Comparison of ENCODE assay signal across 21 mouse cellular contexts in the genomic region with DNA sequence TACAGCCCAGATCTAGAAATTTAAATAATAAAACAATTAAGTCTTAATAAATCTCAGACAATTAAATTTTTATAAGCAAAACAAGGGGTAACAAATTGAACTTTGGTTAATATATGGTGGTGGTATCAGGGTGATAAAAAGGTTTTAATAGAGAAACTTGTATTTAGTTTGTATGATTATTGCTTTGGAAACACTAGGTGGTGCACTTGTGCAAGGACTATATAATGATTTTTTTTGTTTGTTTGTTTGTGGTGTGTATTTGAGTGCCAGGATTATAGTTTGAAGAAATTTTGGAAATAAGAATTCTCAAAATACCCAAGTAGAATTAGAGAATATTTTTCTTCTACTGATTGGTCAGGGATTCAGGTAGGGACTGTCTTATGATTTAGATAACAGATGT. TPM values are rescaled to one million over a fixed set of nuclear protein-coding genes. Genes with fewer than 3 reads are reported as not detected.
DNase-seq lines count a peak whose midpoint lies in the region; ATAC-seq and TF ChIP-seq lines count a peak whose summit lies in the region.
"Had no signal": no experiment of that assay in that cellular context is flagged by ENCODE, and none has a peak within 500 bp of the region (broad histone marks: within the 10 kb centered on the region; RNA-seq: fewer than 3 reads in every experiment).

No protein-coding gene starts in this region.

- TF ChIP-seq POLR2A in MEL (IDR thresholded peaks at IDR 0.05; ENCODE audit: control insufficient read depth in 1 of 2, insufficient read depth in 1 of 2, low read depth in 1 of 2, low read length in 2 of 2, poor library complexity in 1 of 2): no peak

- no peaks in the 10 kb centered on the region for H3K79me2 ChIP-seq in MEL (ENCODE audit: control insufficient read depth, insufficient read depth, low read length, poor library complexity)

- TF ChIP-seq EP300 in MEL (IDR thresholded peaks at IDR 0.05; ENCODE audit: low read depth in 1 of 2, low read length in 2 of 2): no peak

- TF ChIP-seq CTCF in hindbrain, postnatal 0 days (IDR thresholded peaks at IDR 0.05; ENCODE audit: low read depth): peak; percentile 46
- TF ChIP-seq CTCF in MEL (IDR thresholded peaks at IDR 0.05 in 2 of 3, conservative IDR thresholded peaks at IDR 0.05 in 1 of 3; ENCODE audit: control insufficient read depth in 1 of 3, insufficient read depth in 1 of 3, low read depth in 2 of 3, low read length in 3 of 3, poor library complexity in 1 of 3, severe bottlenecking in 1 of 3): peak in 1 of 3 experiments; percentile 47; a peak in 2 of 6 replicates

- ATAC-seq in hindbrain, postnatal 0 days: no peak
- ATAC-seq in midbrain, embryonic 14.5 days (ENCODE audit: low FRiP score, low TSS enrichment): no peak
- no peak for ATAC-seq in midbrain, embryonic 11.5 days (ENCODE audit: low FRiP score)
- ATAC-seq: activated CD4-positive, CD25-positive, alpha-beta regulatory T cell, adult 4 months; CD4-positive, CD25-positive, alpha-beta regulatory T cell, adult 4 months; hindbrain, embryonic 16.5 days had no signal

- no peaks in the 10 kb centered on the region for H3K27me3 ChIP-seq in hindbrain, postnatal 0 days (ENCODE audit: insufficient read depth, low read length)
- H3K27me3 ChIP-seq in hindbrain, embryonic 10.5 days (ENCODE audit: insufficient read depth, poor library complexity, severe bottlenecking): no peaks in the 10 kb centered on the region
- H3K27me3 ChIP-seq in midbrain, embryonic 14.5 days (ENCODE audit: control insufficient read depth, insufficient read depth, low read length): no peaks in the 10 kb centered on the region
- H3K27me3 ChIP-seq in midbrain, embryonic 11.5 days (ENCODE audit: control insufficient read depth, insufficient read depth, low read length): no peaks in the 10 kb centered on the region
- H3K27me3 ChIP-seq in MEL (ENCODE audit: control insufficient read depth in 1 of 2, insufficient read depth in 2 of 2, low read length in 2 of 2): no peaks in the 10 kb centered on the region
- H3K27me3 ChIP-seq: embryonic facial prominence, embryonic 12.5 days; neural tube, embryonic 15.5 days had no signal

- DNase-seq in hindbrain, postnatal 0 days (ENCODE audit: low spot score): peak; percentile 21
- no peak for DNase-seq in hindbrain, embryonic 10.5 days (ENCODE audit: low spot score)
- DNase-seq in midbrain, embryonic 14.5 days: peak; percentile 29
- DNase-seq in midbrain, embryonic 11.5 days (ENCODE audit: low spot score, missing footprints): no peak
- peak; percentile 18 for DNase-seq in MEL (ENCODE audit: low read depth, low spot score)
- DNase-seq in telencephalon, adult 2 months (ENCODE audit: low read depth, low spot score): peak; percentile 1
- DNase-seq in heart, adult 18-20 months: no peak
- DNase-seq: adrenal gland, postnatal 25 days; cerebellum, adult 2 months; gastrocnemius, postnatal 14 days; lung, postnatal 36 days; thymus, adult 2 months had no signal

- H3K9me3 ChIP-seq in hindbrain, postnatal 0 days (ENCODE audit: low read length): no peaks in the 10 kb centered on the region
- H3K9me3 ChIP-seq in hindbrain, embryonic 10.5 days: no peaks in the 10 kb centered on the region
- no peaks in the 10 kb centered on the region for H3K9me3 ChIP-seq in midbrain, embryonic 14.5 days (ENCODE audit: control insufficient read depth, low read length)
- no peaks in the 10 kb centered on the region for H3K9me3 ChIP-seq in midbrain, embryonic 11.5 days (ENCODE audit: control insufficient read depth, low read length)
- no peaks in the 10 kb centered on the region for H3K9me3 ChIP-seq in MEL (replicated peaks; ENCODE audit: insufficient read depth, low read length)
- H3K9me3 ChIP-seq: embryonic facial prominence, embryonic 12.5 days; heart, embryonic 10.5 days; midbrain, embryonic 10.5 days; neural tube, embryonic 15.5 days had no signal

- no peak overlapping the region for H3K4me2 ChIP-seq in hindbrain, postnatal 0 days (ENCODE audit: low read depth, low read length)
- no peak overlapping the region for H3K4me2 ChIP-seq in midbrain, embryonic 14.5 days (ENCODE audit: low read length)
- H3K4me2 ChIP-seq in midbrain, embryonic 11.5 days: no peak overlapping the region
- H3K4me2 ChIP-seq: embryonic facial prominence, embryonic 12.5 days; neural tube, embryonic 15.5 days had no signal

- H3K4me3 ChIP-seq in hindbrain, postnatal 0 days (ENCODE audit: low read length): no peak overlapping the region
- H3K4me3 ChIP-seq in hindbrain, embryonic 10.5 days: no peak overlapping the region
- H3K4me3 ChIP-seq in midbrain, embryonic 14.5 days (replicated peaks; ENCODE audit: low read depth, low read length): no peak overlapping the region
- H3K4me3 ChIP-seq in midbrain, embryonic 11.5 days (ENCODE audit: low read depth, low read length): no peak overlapping the region
- no peak overlapping the region for H3K4me3 ChIP-seq in MEL (ENCODE audit: control insufficient read depth in 1 of 2, insufficient read depth in 1 of 2, low read depth in 2 of 2, low read length in 2 of 2)
- H3K4me3 ChIP-seq: embryonic facial prominence, embryonic 12.5 days; heart, embryonic 10.5 days; midbrain, embryonic 10.5 days; myocyte; neural tube, embryonic 15.5 days had no signal

- H3K27ac ChIP-seq in hindbrain, postnatal 0 days: no peak overlapping the region
- no peak overlapping the region for H3K27ac ChIP-seq in hindbrain, embryonic 10.5 days
- no peak overlapping the region for H3K27ac ChIP-seq in midbrain, embryonic 14.5 days (replicated peaks; ENCODE audit: low read depth, low read length)
- H3K27ac ChIP-seq in midbrain, embryonic 11.5 days (ENCODE audit: low read depth, low read length): no peak overlapping the region
- H3K27ac ChIP-seq in MEL (ENCODE audit: control insufficient read depth, low read depth, low read length): no peak overlapping the region
- H3K27ac ChIP-seq: embryonic facial prominence, embryonic 12.5 days; heart, embryonic 10.5 days; liver, embryonic 14.5 days; midbrain, embryonic 10.5 days; neural tube, embryonic 15.5 days had no signal

- H3K9ac ChIP-seq in hindbrain, postnatal 0 days (replicated peaks; ENCODE audit: low read length): no peak overlapping the region
- no peak overlapping the region for H3K9ac ChIP-seq in midbrain, embryonic 14.5 days (replicated peaks; ENCODE audit: low read length)
- H3K9ac ChIP-seq in midbrain, embryonic 11.5 days (ENCODE audit: low read length): no peak overlapping the region
- no peak overlapping the region for H3K9ac ChIP-seq in MEL (ENCODE audit: control insufficient read depth, low read depth, low read length, poor library complexity, severe bottlenecking)
- H3K9ac ChIP-seq: embryonic facial prominence, embryonic 12.5 days; liver, embryonic 14.5 days; neural tube, embryonic 15.5 days had no signal

- peak; percentile 59 for TF ChIP-seq RAD21 in MEL (IDR thresholded peaks at IDR 0.05; ENCODE audit: low read depth, low read length)

- H3K4me1 ChIP-seq in hindbrain, postnatal 0 days (ENCODE audit: insufficient read depth, low read length): no peaks in the 10 kb centered on the region
- no peaks in the 10 kb centered on the region for H3K4me1 ChIP-seq in hindbrain, embryonic 10.5 days (replicated peaks)
- H3K4me1 ChIP-seq in midbrain, embryonic 14.5 days (ENCODE audit: control insufficient read depth, insufficient read depth, low read length): no peaks in the 10 kb centered on the region
- H3K4me1 ChIP-seq in midbrain, embryonic 11.5 days (ENCODE audit: control insufficient read depth, insufficient read depth, low read length): no peaks in the 10 kb centered on the region
- no peaks in the 10 kb centered on the region for H3K4me1 ChIP-seq in MEL (ENCODE audit: control insufficient read depth in 1 of 2, insufficient read depth in 2 of 2, low read length in 2 of 2)
- H3K4me1 ChIP-seq: embryonic facial prominence, embryonic 12.5 days; heart, embryonic 10.5 days; midbrain, embryonic 10.5 days; neural tube, embryonic 15.5 days had no signal

- H3K36me3 ChIP-seq in hindbrain, postnatal 0 days (ENCODE audit: insufficient read depth, low read length): no peaks in the 10 kb centered on the region
- no peaks in the 10 kb centered on the region for H3K36me3 ChIP-seq in hindbrain, embryonic 10.5 days
- no peaks in the 10 kb centered on the region for H3K36me3 ChIP-seq in midbrain, embryonic 14.5 days (ENCODE audit: control insufficient read depth, insufficient read depth, low read length)
- H3K36me3 ChIP-seq in midbrain, embryonic 11.5 days (ENCODE audit: control insufficient read depth, insufficient read depth, low read length): no peaks in the 10 kb centered on the region
- no peaks in the 10 kb centered on the region; a peak in 2 of 4 replicates for H3K36me3 ChIP-seq in MEL (ENCODE audit: control insufficient read depth in 1 of 2, insufficient read depth in 2 of 2, low read length in 2 of 2)
- H3K36me3 ChIP-seq: embryonic facial prominence, embryonic 12.5 days; heart, embryonic 10.5 days; midbrain, embryonic 10.5 days; neural tube, embryonic 15.5 days had no signal

TF ChIP-seq in MEL, 35 proteins besides CTCF, POLR2A, EP300 and RAD21 (continues in another document):
- TF ChIP-seq POLR2AphosphoS2 (IDR thresholded peaks at IDR 0.05; ENCODE audit: low read length) (no peak), ELF1 (IDR thresholded peaks at IDR 0.05; ENCODE audit: low read depth, low read length) (no peak), HCFC1 (IDR thresholded peaks at IDR 0.05; ENCODE audit: low read depth, low read length) (no peak)

RNA-seq across cellular contexts. Expression of a gene that starts 43.7 kb away (rescaled TPM):
- 232 and 269 TPM in 2 replicates for total RNA-seq in hindbrain, postnatal 0 days (2014; rRNA removed)
- 752 and 763 TPM in 2 replicates for polyA plus RNA-seq in hindbrain, postnatal 0 days (2015; fragmentation: Nextera tagmentation; extraction: Ambion mirVana)
- 411 and 415 TPM in 2 replicates for polyA plus RNA-seq in hindbrain, embryonic 10.5 days (2016; fragmentation: Nextera tagmentation; extraction: Ambion mirVana)
- 551 and 578 TPM in 2 replicates for polyA plus RNA-seq in midbrain, embryonic 14.5 days (2014; fragmentation: Nextera tagmentation; extraction: Ambion mirVana)
- polyA plus RNA-seq in midbrain, embryonic 11.5 days (2014; fragmentation: Nextera tagmentation; extraction: Ambion mirVana): 448 and 455 TPM in 2 replicates
- total RNA-seq in MEL (2012; rRNA removed): 175 and 208 TPM in 2 replicates
- 100 to 1,000 TPM; 174 to 329 TPM for polyA plus RNA-seq in MEL (2012; ENCODE audit: insufficient read depth in 1 of 2, insufficient read length in 2 of 2, low read depth in 1 of 2, low replicate concordance in 2 of 2, missing spikeins in 1 of 2)
- 1,000 to 10,000 TPM; 2,492 to 2,562 TPM for total RNA-seq in heart, adult 18-20 months (2021)

RNA-seq across cellular contexts. Expression of a gene that starts 43.9 kb away (rescaled TPM):
- total RNA-seq in hindbrain, postnatal 0 days (2014; rRNA removed): 17.0 and 20.2 TPM in 2 replicates
- 8.4 and 9.9 TPM in 2 replicates for polyA plus RNA-seq in hindbrain, postnatal 0 days (2015; fragmentation: Nextera tagmentation; extraction: Ambion mirVana)
- 13.8 and 13.9 TPM in 2 replicates for polyA plus RNA-seq in hindbrain, embryonic 10.5 days (2016; fragmentation: Nextera tagmentation; extraction: Ambion mirVana)
- 7.2 and 12.4 TPM in 2 replicates for polyA plus RNA-seq in midbrain, embryonic 14.5 days (2014; fragmentation: Nextera tagmentation; extraction: Ambion mirVana)
- 10.9 and 13.6 TPM in 2 replicates for polyA plus RNA-seq in midbrain, embryonic 11.5 days (2014; fragmentation: Nextera tagmentation; extraction: Ambion mirVana)
- total RNA-seq in MEL (2012; rRNA removed): 0.81 and 1.3 TPM in 2 replicates
- polyA plus RNA-seq in MEL (2012; ENCODE audit: insufficient read depth in 1 of 2, insufficient read length in 2 of 2, low read depth in 1 of 2, low replicate concordance in 2 of 2, missing spikeins in 1 of 2): 1 to 10 TPM in 1 of 2 experiments, not detected in 1; 1.3 TPM
- 1 to 10 TPM; 3.3 to 4.4 TPM for total RNA-seq in heart, adult 18-20 months (2021)

Comparison
In these comparisons a context has a peak if more than half of its experiments do, and no peak if none do; other contexts are left out.
1. DNase-seq: peak in hindbrain, postnatal 0 days (single experiment), midbrain, embryonic 14.5 days (single experiment), MEL (single experiment) and telencephalon, adult 2 months (single experiment); none in hindbrain, embryonic 10.5 days (single experiment), midbrain, embryonic 11.5 days (single experiment) and heart, adult 18-20 months (0 of 2).